Mouse (Mus musculus) spleen, postnatal 4 days (tissue): Measurements from ENCODE around the gene Stk39.
"Not testable (repeated sequence)": the region's sequence is repeated elsewhere in the genome, so short reads cannot be mapped to it uniquely, and the experiment has no call there.

Experiments
- DNase-seq, 2 experiments: peaks; one replicate each; pipeline ENCODE4 v3.0.0; 2022; ENCODE audit warnings: low spot score in 2 of 2

Stk39 gene

GRCm38 (mm10) chr2:68239415-68239814, 232.7 kb downstream of the Stk39 start:
- DNase-seq = not testable (repeated sequence)

GRCm38 (mm10) chr2:68232929-68233328, 239.1 kb downstream of the Stk39 start:
- no peak for DNase-seq

DNA sequence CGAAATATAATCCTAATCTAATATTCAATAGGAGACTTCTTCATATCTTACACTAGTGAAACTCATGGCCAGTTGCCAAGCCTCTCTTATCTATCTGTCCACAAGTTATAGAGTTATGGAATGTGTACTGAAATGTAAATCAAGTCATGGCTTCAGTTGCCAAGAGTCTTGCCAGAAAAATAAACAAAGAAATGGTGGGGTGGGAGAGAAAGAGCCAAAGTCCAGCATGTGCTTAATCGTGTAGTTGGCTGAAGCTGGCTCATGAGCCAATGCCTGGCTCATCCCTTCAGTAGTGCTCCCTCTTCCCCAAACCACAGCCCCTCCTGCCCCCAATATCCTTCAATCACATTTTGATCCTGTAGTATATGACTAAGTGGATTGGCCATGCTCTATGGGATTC, 242.2 kb downstream of the Stk39 start:
- DNase-seq = no peak

- no peak for DNase-seq
Observed at GRCm38 (mm10) chr2:68229081-68229480, 243.0 kb downstream of the Stk39 start.

GRCm38 (mm10) chr2:68222227-68222873, 249.7 kb downstream of the Stk39 start:
- no peak for DNase-seq

DNA sequence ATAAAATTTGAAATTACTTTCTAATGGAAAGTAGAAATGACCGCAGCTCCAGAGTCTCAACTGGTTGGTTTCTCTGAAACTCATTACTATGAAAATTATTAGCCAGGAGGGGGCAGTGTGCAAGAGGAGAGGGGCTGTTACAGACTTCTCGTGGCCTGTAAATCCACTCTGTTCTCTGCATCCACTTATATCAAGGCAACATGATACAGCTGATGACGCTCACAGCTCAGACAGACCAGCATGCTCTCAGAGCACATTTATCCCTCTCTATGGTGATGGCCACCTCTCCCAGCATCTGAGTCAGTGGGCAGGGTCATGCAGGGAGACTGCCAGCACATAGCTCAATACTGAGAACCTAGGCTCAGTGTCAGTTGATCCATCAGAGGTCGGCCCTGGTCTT, 250.8 kb downstream of the Stk39 start:
- DNase-seq = no peak

- DNase-seq = no peak
Observed at GRCm38 (mm10) chr2:68219823-68220222, 252.2 kb downstream of the Stk39 start.

- DNase-seq = no peak
Observed at GRCm38 (mm10) chr2:68215176-68215575, 256.9 kb downstream of the Stk39 start.

DNA sequence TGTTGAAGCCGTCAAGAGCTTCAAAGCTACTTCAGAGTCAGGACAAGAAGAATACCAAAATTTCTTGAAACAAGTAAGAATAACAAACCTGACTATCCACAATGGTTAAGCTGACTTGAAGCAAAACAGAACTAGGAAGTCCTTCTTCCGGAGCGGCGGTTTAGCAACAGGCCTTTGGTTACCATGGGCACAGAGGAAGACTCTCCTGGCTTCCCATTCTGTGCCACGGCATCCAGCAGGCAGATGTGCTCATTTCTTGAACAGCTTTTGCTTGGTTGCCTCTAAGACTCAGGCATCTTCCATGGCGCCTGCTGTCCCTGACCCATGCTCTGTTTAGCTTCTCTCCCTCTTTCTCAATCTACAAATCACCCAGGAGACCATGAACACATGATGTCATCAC, 257.7 kb downstream of the Stk39 start:
- DNase-seq = no peak

DNA sequence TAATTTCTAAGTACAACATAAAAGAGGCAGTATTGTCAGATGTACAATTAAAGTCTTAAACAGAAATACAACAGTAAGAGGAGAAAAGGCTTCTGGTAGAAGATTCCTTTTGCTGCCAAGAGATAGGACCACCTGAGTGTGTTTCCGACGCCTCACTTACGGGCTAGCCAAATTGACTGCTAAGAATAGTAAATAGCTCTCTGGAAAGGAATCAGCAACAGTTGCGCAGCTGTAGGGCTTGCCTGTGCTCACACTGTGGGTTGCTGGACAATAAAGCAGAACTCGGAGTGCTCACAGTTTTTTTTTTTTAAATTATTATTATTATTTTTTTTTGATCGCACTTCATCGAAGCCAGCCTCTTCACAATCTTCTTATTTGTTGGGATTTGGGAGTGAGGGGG, 260.6 kb downstream of the Stk39 start:
- DNase-seq = no peak

DNA sequence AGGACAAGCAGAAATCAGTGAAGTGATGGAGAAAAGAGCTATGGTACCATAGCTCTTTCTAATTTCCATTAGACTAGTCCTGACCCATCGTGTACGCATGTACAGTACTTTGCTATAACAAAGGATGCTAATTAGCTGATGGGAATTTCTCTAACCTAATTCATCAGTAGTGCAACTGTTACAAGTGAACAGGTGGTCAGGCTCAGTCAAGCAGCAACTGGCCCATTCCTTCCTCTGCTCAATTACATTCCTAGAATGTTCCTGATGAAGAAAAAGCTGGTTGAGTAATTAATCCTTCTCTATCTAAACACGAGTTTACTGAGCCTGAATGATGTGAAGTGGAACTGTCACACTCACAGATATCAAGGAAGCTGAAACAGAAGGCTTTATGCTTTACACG, 275.8 kb downstream of the Stk39 start:
- DNase-seq = no peak

- DNase-seq = no peak
Observed at GRCm38 (mm10) chr2:68194444-68194843, 277.6 kb downstream of the Stk39 start.

DNA sequence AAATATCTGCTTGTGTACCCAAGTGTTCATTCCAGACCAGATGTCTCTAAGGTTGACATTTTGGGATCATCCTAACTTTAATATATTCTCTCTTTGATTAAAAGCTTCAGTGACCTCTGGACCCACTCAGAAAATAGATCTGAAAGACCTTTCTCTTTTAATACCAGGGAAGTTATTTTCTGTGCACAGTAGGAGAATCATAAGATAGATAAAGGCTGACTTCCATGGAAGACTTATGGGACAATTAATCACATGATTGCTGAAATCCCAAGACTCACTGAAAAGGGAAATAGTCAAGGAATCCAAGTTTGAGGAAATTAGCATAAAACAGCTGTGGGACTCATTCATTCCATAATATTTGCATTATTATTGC, 278.6 kb downstream of the Stk39 start:
- DNase-seq = no peak

DNA sequence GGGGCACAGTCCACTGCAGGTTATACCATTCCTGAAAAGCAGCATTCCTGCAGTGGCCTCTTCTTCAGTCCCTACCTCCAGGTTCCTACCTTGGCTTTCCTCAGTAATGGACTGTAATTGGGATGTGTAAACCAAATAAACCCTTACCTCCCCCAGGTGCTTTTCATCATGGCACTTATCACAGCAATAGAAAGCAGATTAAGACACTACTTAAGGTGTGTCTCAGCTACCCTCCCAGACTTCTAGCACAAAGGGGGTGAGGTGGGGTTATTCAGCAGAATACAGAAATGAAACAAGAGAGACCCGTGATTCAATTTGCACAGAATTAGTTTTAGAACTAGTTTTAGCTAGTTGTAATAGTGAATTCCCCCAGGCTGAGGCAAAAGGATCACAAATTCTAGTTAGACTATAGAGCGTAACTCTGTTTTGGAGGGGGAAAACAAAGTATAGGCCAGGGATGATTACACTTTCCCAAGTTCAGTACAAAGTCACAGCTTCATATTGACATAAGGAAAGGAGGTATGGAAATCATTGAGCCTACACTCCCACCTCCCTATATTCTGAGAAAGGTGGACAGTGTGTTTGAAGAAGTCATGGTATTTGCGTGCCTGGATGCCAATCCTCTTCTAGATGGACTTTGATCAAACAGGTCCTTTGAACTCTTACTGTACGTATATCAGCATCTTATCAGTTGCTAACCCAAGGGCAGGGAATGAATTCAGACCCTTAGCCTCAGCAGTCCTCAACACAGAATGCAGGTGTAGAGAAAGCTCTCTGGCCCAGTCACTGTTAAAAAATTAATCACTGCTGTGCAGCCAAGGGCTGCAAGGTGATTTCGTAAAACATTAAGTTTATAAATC, 279.2 kb downstream of the Stk39 start:
- DNase-seq = no peak

GRCm38 (mm10) chr2:68176425-68176824, 295.6 kb downstream of the Stk39 start:
- no peak for DNase-seq

DNA sequence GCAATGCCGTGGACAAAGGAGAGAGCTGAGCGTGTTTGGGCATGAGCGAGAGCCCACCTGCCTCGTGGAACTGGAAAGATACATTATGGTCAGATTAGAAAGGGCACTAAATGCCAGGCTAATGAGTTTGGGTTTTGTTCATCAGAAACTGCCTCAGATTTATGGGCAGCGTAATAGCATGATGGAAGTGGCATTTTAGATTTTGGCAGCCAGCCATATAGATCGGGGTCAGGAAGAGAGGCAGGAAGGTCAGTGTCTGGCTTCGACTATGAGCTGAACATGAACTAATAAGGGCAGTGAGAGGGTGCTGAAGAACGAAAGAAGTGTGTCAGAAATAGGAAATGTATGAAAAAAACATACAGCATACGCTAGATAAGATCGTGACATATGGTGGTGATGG, 300.8 kb downstream of the Stk39 start:
- no peak for DNase-seq

DNA sequence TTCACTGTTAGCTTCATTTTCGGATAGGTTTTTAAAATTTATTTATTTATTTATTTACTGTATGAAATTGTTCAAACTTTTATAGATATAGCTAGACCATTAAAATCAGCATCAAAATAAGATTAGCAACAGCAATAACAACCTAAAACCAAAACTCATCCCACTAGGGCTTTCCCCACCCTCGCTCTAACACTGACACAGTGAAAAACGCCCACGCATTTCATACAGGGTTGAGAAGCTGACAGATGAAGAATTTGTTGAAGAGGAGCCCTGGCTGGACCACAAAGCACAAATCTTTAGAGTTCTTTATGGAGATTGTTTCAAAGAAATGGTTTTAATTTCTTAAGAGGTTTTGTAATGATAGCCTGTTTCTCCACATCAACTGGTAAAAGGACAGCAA, 310.1 kb downstream of the Stk39 start:
- no peak for DNase-seq

- DNase-seq = no peak
Observed at GRCm38 (mm10) chr2:68160566-68160965, 311.5 kb downstream of the Stk39 start.
